In genomic region chr8:83049616-83050015, GRCm38 (mm10) we compare ENCODE assay signal across 7 mouse cellular contexts.
DNase-seq lines count a peak whose midpoint lies in the region; ATAC-seq and TF ChIP-seq lines count a peak whose summit lies in the region.

No protein-coding gene starts in this region.

- H3K36me3 ChIP-seq in neural tube, embryonic 13.5 days, result no peaks in the 10 kb centered on the region
- H3K36me3 ChIP-seq in forebrain, postnatal 0 days (ENCODE audit: insufficient read depth), result no peaks in the 10 kb centered on the region
- H3K36me3 ChIP-seq in stomach, embryonic 16.5 days (ENCODE audit: control insufficient read depth, insufficient read depth, low read length), result no peaks in the 10 kb centered on the region

- no peaks in the 10 kb centered on the region for H3K9me3 ChIP-seq in neural tube, embryonic 13.5 days
- H3K9me3 ChIP-seq in forebrain, postnatal 0 days (ENCODE audit: low read length), result no peaks in the 10 kb centered on the region
- no peaks in the 10 kb centered on the region for H3K9me3 ChIP-seq in stomach, embryonic 16.5 days (replicated peaks; ENCODE audit: control insufficient read depth, low read length)

- ATAC-seq in neural tube, embryonic 13.5 days (ENCODE audit: low read depth), result no peak
- peak; percentile 78 for ATAC-seq in forebrain, postnatal 0 days
- peak; percentile 53; the same call in 1 of the 2 replicates for ATAC-seq in stomach, embryonic 16.5 days (ENCODE audit: insufficient read depth, low FRiP score)

- WGBS in neural tube, embryonic 13.5 days, result 34% methylated on average over 1 of the region's 1 CpGs
- 14% methylated on average over 1 of the region's 1 CpGs for WGBS in forebrain, postnatal 0 days
- WGBS in stomach, embryonic 16.5 days, result 44% methylated on average over 1 of the region's 1 CpGs

- H3K4me2 ChIP-seq in neural tube, embryonic 13.5 days, result no peak overlapping the region
- H3K4me2 ChIP-seq in forebrain, postnatal 0 days (ENCODE audit: low read depth), result no peak overlapping the region
- H3K4me2 ChIP-seq in stomach, embryonic 16.5 days (ENCODE audit: low read depth, low read length), result no peak overlapping the region

- no peak for DNase-seq in neural tube, embryonic 10.5 days (ENCODE audit: extremely low spot score, low spot score)
- peak; percentile 67 for DNase-seq in forebrain, postnatal 0 days
- peak; percentile 61 to 72 for DNase-seq in layer of hippocampus, postnatal 14 days (ENCODE audit: low spot score in 2 of 2)
- no peak for DNase-seq in spleen, postnatal 36 days (ENCODE audit: low spot score in 2 of 2)
- no peak for DNase-seq in frontal cortex, postnatal 25 days (ENCODE audit: low spot score in 2 of 2)

- no peak overlapping the region for H3K9ac ChIP-seq in neural tube, embryonic 13.5 days
- no peak overlapping the region for H3K9ac ChIP-seq in forebrain, postnatal 0 days
- no peak overlapping the region for H3K9ac ChIP-seq in stomach, embryonic 16.5 days (ENCODE audit: low read length)

- TF ChIP-seq CTCF in forebrain, postnatal 0 days (IDR thresholded peaks at IDR 0.05; ENCODE audit: low read depth), result no peak

- no peak overlapping the region for H3K4me3 ChIP-seq in neural tube, embryonic 13.5 days
- H3K4me3 ChIP-seq in forebrain, postnatal 0 days (ENCODE audit: low read depth, low read length), result no peak overlapping the region
- H3K4me3 ChIP-seq in stomach, embryonic 16.5 days (replicated peaks; ENCODE audit: low read length), result no peak overlapping the region

- peaks cover 21% of the 10 kb centered on the region for H3K4me1 ChIP-seq in neural tube, embryonic 13.5 days (replicated peaks)
- no peaks in the 10 kb centered on the region; the same call in 1 of the 2 replicates for H3K4me1 ChIP-seq in forebrain, postnatal 0 days (ENCODE audit: insufficient read depth)
- H3K4me1 ChIP-seq in stomach, embryonic 16.5 days (ENCODE audit: control insufficient read depth, insufficient read depth, low read length), result peaks cover 5% of the 10 kb centered on the region; the same call in 1 of the 2 replicates

- no peaks in the 10 kb centered on the region for H3K27me3 ChIP-seq in neural tube, embryonic 13.5 days
- no peaks in the 10 kb centered on the region for H3K27me3 ChIP-seq in forebrain, postnatal 0 days (ENCODE audit: insufficient read depth, low read length)
- H3K27me3 ChIP-seq in stomach, embryonic 16.5 days (ENCODE audit: control insufficient read depth, insufficient read depth, low read length), result no peaks in the 10 kb centered on the region

- H3K27ac ChIP-seq in neural tube, embryonic 13.5 days (replicated peaks), result peak overlapping the region; percentile 61
- peak overlapping the region; percentile 45; the same call in 1 of the 2 replicates for H3K27ac ChIP-seq in forebrain, postnatal 0 days (ENCODE audit: low read depth, low read length)
- peak overlapping the region; percentile 29; the same call in 1 of the 2 replicates for H3K27ac ChIP-seq in stomach, embryonic 16.5 days (ENCODE audit: low read length)

Comparison
In these comparisons a context has a peak if more than half of its experiments do, and no peak if none do; other contexts are left out.
1. DNase-seq: peak in forebrain, postnatal 0 days (single experiment) and layer of hippocampus, postnatal 14 days (2 of 2); none in neural tube, embryonic 10.5 days (single experiment), spleen, postnatal 36 days (0 of 2) and frontal cortex, postnatal 25 days (0 of 2).
2. Peak in every context shown above with its lines, with median percentiles within 50 percentile points of each other: H3K27ac ChIP-seq.